Mouse (Mus musculus): ENCODE data around the gene Igsf9b. TPM values are rescaled to one million over a fixed set of nuclear protein-coding genes. Genes with fewer than 3 reads are reported as not detected.

Gene Igsf9b
- polyA plus RNA-seq, 1 experiment from 2014 or later, result 2.4 TPM

DNA sequence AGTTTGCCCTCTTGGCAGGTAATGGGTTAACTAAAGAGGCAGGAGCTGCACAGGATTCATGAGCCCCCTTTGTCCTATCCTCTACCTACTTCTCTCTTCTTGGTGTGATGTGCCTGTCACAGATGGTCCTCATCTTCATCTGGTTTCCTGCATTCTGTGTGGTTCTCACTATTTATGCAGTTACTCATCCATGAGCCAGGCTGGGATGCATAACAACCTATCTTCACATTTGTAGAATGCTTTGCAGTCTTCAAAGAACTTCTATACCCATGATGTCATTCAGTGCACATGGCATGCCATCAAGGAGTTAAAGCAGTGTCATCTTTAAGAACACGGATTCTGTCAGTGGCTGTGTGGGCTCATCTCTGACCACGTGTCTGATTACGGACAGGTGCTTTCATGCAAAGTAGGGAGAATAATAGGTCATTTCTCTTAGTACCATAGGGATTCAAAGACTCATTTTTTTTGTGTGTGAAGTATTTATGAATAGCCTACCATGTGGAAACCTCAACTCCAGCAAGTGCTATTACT, 13.2 kb upstream of the Igsf9b start:
- Histone ChIP-seq H3K9me3 (replicated peaks; ENCODE audit: control insufficient read depth, low read length) (no peaks in the 10 kb centered on the region), H3K4me2 (ENCODE audit: low read depth, low read length) (no peak overlapping the region), H3K4me3 (ENCODE audit: low read depth, low read length) (no peak overlapping the region), H3K36me3 (replicated peaks; ENCODE audit: control insufficient read depth, insufficient read depth, low read depth, low read length) (no peaks in the 10 kb centered on the region), H3K9ac (replicated peaks; ENCODE audit: low read length) (no peak overlapping the region), H3K27ac (replicated peaks; ENCODE audit: low read depth, low read length) (no peak overlapping the region), H3K27me3 (ENCODE audit: control insufficient read depth, insufficient read depth, low read length) (no peaks in the 10 kb centered on the region), H3K4me1 (ENCODE audit: control insufficient read depth, insufficient read depth, low read length) (no peaks in the 10 kb centered on the region)
- ATAC-seq (replicated peaks; ENCODE audit: insufficient number of reproducible peaks, low FRiP score, low TSS enrichment, low read depth) (no peak), DNase-seq (ENCODE audit: low spot score) (no peak)
- WGBS, result 77% methylated on average over 3 of the region's 3 CpGs

DNA sequence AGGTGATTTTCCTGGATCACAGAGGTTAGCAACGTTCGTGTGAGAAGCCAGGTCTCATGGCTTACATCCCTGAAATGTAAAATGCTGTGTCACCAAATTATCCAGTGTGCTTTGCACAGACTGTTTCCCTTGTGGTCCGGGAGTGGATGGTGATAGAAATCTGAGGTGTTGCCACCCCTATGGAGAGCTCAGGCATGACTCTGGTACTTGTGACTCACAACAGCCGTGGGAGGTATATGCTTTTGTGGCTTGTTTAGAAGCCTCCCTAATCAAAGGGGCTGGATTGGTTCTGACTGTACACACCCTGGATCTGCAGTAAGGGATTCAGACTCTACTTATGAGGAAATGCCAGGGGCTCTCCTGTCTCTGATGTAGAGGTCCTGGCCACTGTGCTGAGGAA, 12.7 kb upstream of the Igsf9b start:
- no peaks in the 10 kb centered on the region for H3K9me3 ChIP-seq (replicated peaks; ENCODE audit: control insufficient read depth, low read length)
- no peak overlapping the region for H3K9ac ChIP-seq (replicated peaks; ENCODE audit: low read length)
- H3K27me3 ChIP-seq (ENCODE audit: control insufficient read depth, insufficient read depth, low read length), result no peaks in the 10 kb centered on the region
- H3K36me3 ChIP-seq (replicated peaks; ENCODE audit: control insufficient read depth, insufficient read depth, low read depth, low read length), result no peaks in the 10 kb centered on the region
- no peaks in the 10 kb centered on the region for H3K4me1 ChIP-seq (ENCODE audit: control insufficient read depth, insufficient read depth, low read length)
- no peak for DNase-seq (ENCODE audit: low spot score)
- H3K4me2 ChIP-seq (ENCODE audit: low read depth, low read length), result no peak overlapping the region
- H3K27ac ChIP-seq (replicated peaks; ENCODE audit: low read depth, low read length), result no peak overlapping the region
- no peak for ATAC-seq (replicated peaks; ENCODE audit: insufficient number of reproducible peaks, low FRiP score, low TSS enrichment, low read depth)
- no peak overlapping the region for H3K4me3 ChIP-seq (ENCODE audit: low read depth, low read length)
- 84% methylated on average over 4 of the region's 4 CpGs for WGBS

DNA sequence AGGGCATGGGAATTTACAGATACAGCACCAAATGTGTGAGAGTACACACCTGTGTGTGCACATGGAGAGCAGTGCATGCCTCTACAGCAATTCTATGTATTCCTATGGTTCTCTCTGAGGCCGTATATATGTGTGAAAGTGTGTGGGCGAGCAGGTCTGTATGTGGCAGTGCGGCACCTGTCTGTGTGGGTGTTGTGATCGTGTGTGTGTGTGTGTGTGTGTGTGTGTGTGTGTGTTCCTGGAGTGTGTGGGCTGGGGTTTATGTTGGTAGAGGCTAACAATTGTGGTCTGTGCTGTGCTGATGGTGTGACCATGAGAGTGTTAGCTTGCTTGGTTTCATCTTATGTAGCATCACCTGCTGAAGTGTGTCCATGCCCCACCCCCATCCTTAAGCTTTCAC, 12.1 kb upstream of the Igsf9b start:
- no peak overlapping the region for H3K27ac ChIP-seq (replicated peaks; ENCODE audit: low read depth, low read length)
- no peak overlapping the region for H3K4me3 ChIP-seq (ENCODE audit: low read depth, low read length)
- H3K4me1 ChIP-seq (ENCODE audit: control insufficient read depth, insufficient read depth, low read length), result no peaks in the 10 kb centered on the region
- H3K9ac ChIP-seq (replicated peaks; ENCODE audit: low read length), result no peak overlapping the region
- H3K9me3 ChIP-seq (replicated peaks; ENCODE audit: control insufficient read depth, low read length), result no peaks in the 10 kb centered on the region
- 86% methylated on average over 4 of the region's 4 CpGs for WGBS
- H3K27me3 ChIP-seq (ENCODE audit: control insufficient read depth, insufficient read depth, low read length), result no peaks in the 10 kb centered on the region
- no peak for DNase-seq (ENCODE audit: low spot score)
- ATAC-seq (replicated peaks; ENCODE audit: insufficient number of reproducible peaks, low FRiP score, low TSS enrichment, low read depth), result peak; percentile 54; the same call in 1 of the 2 replicates
- H3K36me3 ChIP-seq (replicated peaks; ENCODE audit: control insufficient read depth, insufficient read depth, low read depth, low read length), result no peaks in the 10 kb centered on the region
- H3K4me2 ChIP-seq (ENCODE audit: low read depth, low read length), result no peak overlapping the region

DNA sequence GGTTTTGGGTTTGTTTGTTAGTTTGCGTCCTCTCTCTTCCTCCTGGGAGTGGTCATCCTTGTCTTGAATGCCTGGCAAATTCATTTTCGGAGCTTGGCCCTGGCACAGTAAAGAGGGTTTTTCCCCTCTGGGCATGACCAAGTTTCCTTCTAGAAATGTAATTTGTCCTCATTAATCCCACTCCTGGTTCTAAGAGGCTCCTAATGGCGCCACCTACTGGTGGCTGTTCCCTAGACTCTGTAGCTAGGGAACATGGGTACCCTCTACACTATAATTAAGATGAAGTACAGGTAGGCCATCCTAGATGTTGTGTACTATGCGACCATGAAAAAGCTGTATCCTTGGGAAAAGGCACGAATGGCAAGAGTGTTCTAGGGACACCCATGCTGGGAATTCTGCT, 11.6 kb upstream of the Igsf9b start:
- Histone ChIP-seq H3K4me1 (ENCODE audit: control insufficient read depth, insufficient read depth, low read length) (no peaks in the 10 kb centered on the region), H3K9ac (replicated peaks; ENCODE audit: low read length) (no peak overlapping the region), H3K36me3 (replicated peaks; ENCODE audit: control insufficient read depth, insufficient read depth, low read depth, low read length) (no peaks in the 10 kb centered on the region), H3K27me3 (ENCODE audit: control insufficient read depth, insufficient read depth, low read length) (no peaks in the 10 kb centered on the region), H3K4me3 (ENCODE audit: low read depth, low read length) (no peak overlapping the region), H3K4me2 (ENCODE audit: low read depth, low read length) (no peak overlapping the region), H3K9me3 (replicated peaks; ENCODE audit: control insufficient read depth, low read length) (no peaks in the 10 kb centered on the region), H3K27ac (replicated peaks; ENCODE audit: low read depth, low read length) (no peak overlapping the region)
- no peak for ATAC-seq (replicated peaks; ENCODE audit: insufficient number of reproducible peaks, low FRiP score, low TSS enrichment, low read depth)
- peak; percentile 67 for DNase-seq (ENCODE audit: low spot score)
- 40% methylated on average over 5 of the region's 5 CpGs for WGBS

DNA sequence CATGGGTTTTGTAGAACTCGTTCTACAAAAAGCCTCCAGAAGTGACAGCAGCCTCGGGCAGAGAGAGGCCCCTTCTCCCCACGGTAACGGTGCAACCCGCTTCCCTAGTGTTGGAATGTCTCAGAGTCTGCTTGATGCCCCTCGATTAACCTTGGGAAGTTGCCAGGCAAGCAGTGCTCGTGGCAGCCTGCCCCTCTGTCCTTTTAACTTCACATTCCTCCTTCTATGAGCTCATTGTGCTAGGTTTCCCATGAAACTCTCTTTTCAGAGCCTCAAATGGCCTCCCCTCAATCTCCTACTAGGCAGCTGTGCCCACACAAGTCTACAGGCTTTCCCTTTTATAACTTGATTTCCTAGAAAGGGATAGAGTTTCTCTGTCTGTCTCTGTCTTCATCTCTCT, 10.6 kb upstream of the Igsf9b start:
- DNase-seq (ENCODE audit: low spot score) (no peak), ATAC-seq (replicated peaks; ENCODE audit: insufficient number of reproducible peaks, low FRiP score, low TSS enrichment, low read depth) (no peak; the same call in 1 of the 2 replicates)
- no peaks in the 10 kb centered on the region for H3K36me3 ChIP-seq (replicated peaks; ENCODE audit: control insufficient read depth, insufficient read depth, low read depth, low read length)
- no peaks in the 10 kb centered on the region for H3K27me3 ChIP-seq (ENCODE audit: control insufficient read depth, insufficient read depth, low read length)
- H3K27ac ChIP-seq (replicated peaks; ENCODE audit: low read depth, low read length), result no peak overlapping the region
- WGBS, result 28% methylated on average over 7 of the region's 7 CpGs
- no peak overlapping the region for H3K4me3 ChIP-seq (ENCODE audit: low read depth, low read length)
- no peaks in the 10 kb centered on the region for H3K4me1 ChIP-seq (ENCODE audit: control insufficient read depth, insufficient read depth, low read length)
- no peak overlapping the region for H3K9ac ChIP-seq (replicated peaks; ENCODE audit: low read length)
- no peaks in the 10 kb centered on the region for H3K9me3 ChIP-seq (replicated peaks; ENCODE audit: control insufficient read depth, low read length)
- H3K4me2 ChIP-seq (ENCODE audit: low read depth, low read length), result no peak overlapping the region

DNA sequence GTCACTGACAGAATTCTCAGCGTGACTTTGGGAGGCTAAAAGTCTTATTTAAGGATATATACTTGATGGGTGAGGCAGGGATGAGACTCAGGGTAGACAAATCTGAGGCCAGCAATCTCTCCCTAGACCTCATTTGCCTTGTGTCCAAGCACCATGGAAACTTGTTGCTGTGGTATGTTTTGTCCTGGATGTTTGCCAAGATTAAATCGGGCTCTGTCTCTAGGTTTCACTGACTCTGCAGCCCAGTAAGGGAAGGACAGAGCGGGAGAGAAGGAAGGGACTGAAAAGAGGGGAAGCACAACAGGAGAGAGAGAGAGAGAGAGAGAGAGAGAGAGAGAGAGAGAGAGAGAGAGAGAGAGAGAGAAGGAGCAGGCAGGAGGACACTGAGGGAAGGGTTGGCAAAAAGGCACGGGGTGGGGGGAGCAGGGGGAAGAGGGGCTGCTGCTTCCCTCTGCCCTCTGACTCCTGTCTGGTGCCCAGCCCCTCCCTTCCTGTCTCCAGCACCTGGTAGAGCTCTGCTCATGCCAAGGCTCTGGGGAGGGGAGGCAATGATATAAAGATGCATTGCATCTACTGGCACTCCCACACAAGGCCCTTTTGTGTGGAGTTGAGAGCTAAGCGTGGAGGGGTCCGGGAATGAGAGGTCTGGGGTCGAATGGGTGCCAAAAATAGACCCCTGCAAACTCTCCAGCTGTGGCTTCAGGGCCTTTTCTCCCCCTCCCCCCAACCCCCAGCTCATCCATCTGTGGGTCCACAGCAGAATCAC, 9.3 kb upstream of the Igsf9b start:
- WGBS, result 52% methylated on average over 7 of the region's 7 CpGs
- Histone ChIP-seq H3K4me2 (ENCODE audit: low read depth, low read length) (no peak overlapping the region), H3K27ac (replicated peaks; ENCODE audit: low read depth, low read length) (no peak overlapping the region), H3K36me3 (replicated peaks; ENCODE audit: control insufficient read depth, insufficient read depth, low read depth, low read length) (no peaks in the 10 kb centered on the region), H3K4me1 (ENCODE audit: control insufficient read depth, insufficient read depth, low read length) (no peaks in the 10 kb centered on the region), H3K9me3 (replicated peaks; ENCODE audit: control insufficient read depth, low read length) (no peaks in the 10 kb centered on the region), H3K9ac (replicated peaks; ENCODE audit: low read length) (no peak overlapping the region), H3K4me3 (ENCODE audit: low read depth, low read length) (no peak overlapping the region), H3K27me3 (ENCODE audit: control insufficient read depth, insufficient read depth, low read length) (no peaks in the 10 kb centered on the region)
- DNase-seq (ENCODE audit: low spot score) (no peak), ATAC-seq (replicated peaks; ENCODE audit: insufficient number of reproducible peaks, low FRiP score, low TSS enrichment, low read depth) (no peak)

DNA sequence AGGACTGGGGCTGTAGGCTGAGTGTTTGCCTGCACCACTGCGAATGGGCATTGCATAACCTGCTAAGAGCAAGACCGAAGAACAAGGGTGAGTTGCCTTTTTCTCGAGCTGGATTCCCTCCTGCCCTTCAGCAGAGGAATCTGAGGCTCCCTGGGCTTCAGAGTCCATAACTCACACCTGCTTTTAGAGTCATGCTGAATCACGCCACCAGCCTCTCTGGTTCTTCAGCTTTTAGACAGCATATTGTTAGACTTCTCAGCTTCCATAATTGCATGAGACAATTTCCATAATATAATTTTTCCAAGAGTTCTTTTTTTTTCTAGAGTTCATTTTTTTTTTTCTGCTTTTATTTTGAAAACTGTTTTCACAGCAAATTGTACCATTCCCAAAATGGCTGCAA, 4.6 kb upstream of the Igsf9b start:
- H3K4me1 ChIP-seq (ENCODE audit: control insufficient read depth, insufficient read depth, low read length), result no peaks in the 10 kb centered on the region
- no peak for ATAC-seq (replicated peaks; ENCODE audit: insufficient number of reproducible peaks, low FRiP score, low TSS enrichment, low read depth)
- no peaks in the 10 kb centered on the region for H3K9me3 ChIP-seq (replicated peaks; ENCODE audit: control insufficient read depth, low read length)
- no peak overlapping the region for H3K9ac ChIP-seq (replicated peaks; ENCODE audit: low read length)
- 77% methylated on average over 4 of the region's 4 CpGs for WGBS
- no peak for DNase-seq (ENCODE audit: low spot score)
- H3K4me2 ChIP-seq (ENCODE audit: low read depth, low read length), result no peak overlapping the region
- no peaks in the 10 kb centered on the region for H3K36me3 ChIP-seq (replicated peaks; ENCODE audit: control insufficient read depth, insufficient read depth, low read depth, low read length)
- H3K27me3 ChIP-seq (ENCODE audit: control insufficient read depth, insufficient read depth, low read length), result 0 out of 2 replicates have a peak, but pooled peaks cover under 1% of the 10 kb centered on the region
- no peak overlapping the region for H3K4me3 ChIP-seq (ENCODE audit: low read depth, low read length)
- no peak overlapping the region for H3K27ac ChIP-seq (replicated peaks; ENCODE audit: low read depth, low read length)

All from embryonic facial prominence, embryonic 11.5 days (tissue).